Mouse (Mus musculus): ENCODE data around the gene Ace2. TPM values are rescaled to one million over a fixed set of nuclear protein-coding genes. Genes with fewer than 3 reads are reported as not detected.
A peak's percentile ranks its signal among the peaks of the same experiment; 100 is the strongest.

The Ace2 gene
- polyA plus RNA-seq, 1 experiment: 0.26 TPM

- peak; percentile 80 for DNase-seq (ENCODE audit: low read depth)
- TF ChIP-seq CTCF (IDR thresholded peaks at IDR 0.05; ENCODE audit: borderline replicate concordance, extremely low read depth, insufficient read depth, insufficient read length) (peak; percentile 65; the same call in 1 of the 2 replicates), POLR2A (IDR thresholded peaks at IDR 0.05; ENCODE audit: borderline replicate concordance, extremely low read depth, insufficient read depth, insufficient read length, poor library complexity, severe bottlenecking) (no peak)
Measured at GRCm38 (mm10) chrX:164183844-164184243, 44.7 kb downstream of the Ace2 start.

DNA sequence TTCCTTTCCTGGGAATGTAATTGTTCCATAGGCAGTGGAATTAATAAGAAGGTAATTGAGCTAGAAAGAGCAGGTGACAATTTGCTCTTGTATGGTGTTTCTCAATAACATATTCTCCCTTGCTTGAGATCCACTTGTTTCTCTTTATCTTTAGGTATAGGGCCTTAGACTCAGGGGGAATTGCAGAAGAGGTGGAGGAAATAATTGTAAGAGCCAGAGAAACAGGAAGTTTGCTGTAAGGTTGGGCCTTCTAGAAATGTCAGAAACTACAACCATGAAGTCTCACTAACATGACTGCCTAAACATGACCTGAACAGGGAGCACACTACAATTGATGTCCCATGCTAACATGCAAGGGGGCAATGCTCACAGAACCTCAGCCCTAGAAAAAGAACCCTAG, 50.7 kb downstream of the Ace2 start:
- TF ChIP-seq CTCF (IDR thresholded peaks at IDR 0.05; ENCODE audit: borderline replicate concordance, extremely low read depth, insufficient read depth, insufficient read length): no peak
- no peak for TF ChIP-seq POLR2A (IDR thresholded peaks at IDR 0.05; ENCODE audit: borderline replicate concordance, extremely low read depth, insufficient read depth, insufficient read length, poor library complexity, severe bottlenecking)
- DNase-seq (ENCODE audit: low read depth): no peak

DNA sequence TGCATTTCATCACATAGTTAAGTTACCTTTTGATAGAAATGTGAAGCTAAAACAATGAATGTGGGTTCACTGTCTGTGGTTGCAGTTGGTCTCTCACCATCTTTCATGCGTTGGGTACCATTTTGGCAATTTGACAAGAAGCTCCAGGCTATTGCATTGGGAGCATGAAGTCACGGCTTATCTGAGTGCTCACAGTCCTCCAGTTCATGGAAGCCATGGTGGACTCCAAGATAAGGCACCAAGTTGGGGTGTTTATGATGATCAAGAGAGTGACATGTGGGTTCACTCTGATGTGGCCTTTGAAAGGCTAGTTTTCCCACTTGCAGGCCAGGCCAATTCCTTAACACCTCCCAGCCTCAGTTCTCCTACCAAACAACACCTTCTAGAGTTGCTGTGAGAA, 58.5 kb downstream of the Ace2 start:
- TF ChIP-seq POLR2A (IDR thresholded peaks at IDR 0.05; ENCODE audit: borderline replicate concordance, extremely low read depth, insufficient read depth, insufficient read length, poor library complexity, severe bottlenecking) (no peak), CTCF (IDR thresholded peaks at IDR 0.05; ENCODE audit: borderline replicate concordance, extremely low read depth, insufficient read depth, insufficient read length) (no peak)
- DNase-seq (ENCODE audit: low read depth): no peak

GRCm38 (mm10) chrX:164200547-164200946, 61.4 kb downstream of the Ace2 start:
- no peak for DNase-seq (ENCODE audit: low read depth)
- TF ChIP-seq CTCF (IDR thresholded peaks at IDR 0.05; ENCODE audit: borderline replicate concordance, extremely low read depth, insufficient read depth, insufficient read length) (no peak), POLR2A (IDR thresholded peaks at IDR 0.05; ENCODE audit: borderline replicate concordance, extremely low read depth, insufficient read depth, insufficient read length, poor library complexity, severe bottlenecking) (no peak)

DNA sequence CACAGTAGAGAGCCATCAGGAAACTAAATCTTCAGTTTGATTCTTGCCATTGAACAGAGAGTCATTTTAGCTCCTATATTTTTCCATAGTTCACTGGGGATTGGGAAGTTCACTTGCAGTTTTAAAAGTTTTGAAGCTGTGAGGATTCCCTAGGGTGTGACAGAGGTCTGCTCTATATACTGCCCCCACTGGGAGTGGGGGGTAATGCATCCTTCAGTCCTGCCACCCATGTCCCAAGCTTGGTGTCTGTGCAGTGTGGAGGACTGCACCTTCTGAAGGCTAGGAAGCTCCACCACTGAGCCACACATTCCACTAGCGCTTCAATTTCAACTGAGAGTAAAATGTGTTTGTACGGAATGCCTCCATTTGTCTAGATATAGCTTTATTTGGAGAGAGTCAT, 82.9 kb downstream of the Ace2 start:
- no peak for DNase-seq (ENCODE audit: low read depth)
- TF ChIP-seq CTCF (IDR thresholded peaks at IDR 0.05; ENCODE audit: borderline replicate concordance, extremely low read depth, insufficient read depth, insufficient read length) (peak; percentile 17; the same call in 1 of the 2 replicates), POLR2A (IDR thresholded peaks at IDR 0.05; ENCODE audit: borderline replicate concordance, extremely low read depth, insufficient read depth, insufficient read length, poor library complexity, severe bottlenecking) (no peak)

- TF ChIP-seq POLR2A (IDR thresholded peaks at IDR 0.05; ENCODE audit: borderline replicate concordance, extremely low read depth, insufficient read depth, insufficient read length, poor library complexity, severe bottlenecking) (no peak), CTCF (IDR thresholded peaks at IDR 0.05; ENCODE audit: borderline replicate concordance, extremely low read depth, insufficient read depth, insufficient read length) (no peak)
- DNase-seq (ENCODE audit: low read depth): peak; percentile 8
Measured at GRCm38 (mm10) chrX:164233380-164233779, 94.2 kb downstream of the Ace2 start.

Other genes with a start within 250 kb of the Ace2 start
- 39.7 and 47.6 TPM in 2 replicates for gene Ap1s2, start 230.3 kb upstream of the Ace2 start, polyA plus RNA-seq (2012; rRNA removed)
- 20.3 and 27.6 TPM in 2 replicates for gene Zrsr2, start 180.7 kb upstream of the Ace2 start, polyA plus RNA-seq (2012; rRNA removed)
- 0.33 and 0.81 TPM in 2 replicates for gene Car5b, start 111.3 kb upstream of the Ace2 start, polyA plus RNA-seq (2012; rRNA removed)
- 21.5 and 28.2 TPM in 2 replicates for gene Siah1b, start 62.8 kb upstream of the Ace2 start, polyA plus RNA-seq (2012; rRNA removed)
- 0.05 and 0.15 TPM in 2 replicates for gene Cltrn, start 50.5 kb upstream of the Ace2 start, polyA plus RNA-seq (2012; rRNA removed)
- 0.19 and 0.45 TPM in 2 replicates for gene Bmx, start 118.9 kb downstream of the Ace2 start, polyA plus RNA-seq (2012; rRNA removed)
- 1.0 and 1.7 TPM in 2 replicates for gene Pir, start 130.0 kb downstream of the Ace2 start, polyA plus RNA-seq (2012; rRNA removed)
- gene Vegfd, start 234.0 kb downstream of the Ace2 start, polyA plus RNA-seq (2012; rRNA removed): 1.1 and 1.5 TPM in 2 replicates

Measured in brain, embryonic 14.5 days (tissue).